Mouse (Mus musculus) heart, postnatal 25 days (tissue): ENCODE data around the gene Aldh18a1. TPM values are rescaled to one million over a fixed set of nuclear protein-coding genes. Genes with fewer than 3 reads are reported as not detected.
"Not testable (repeated sequence)": the region's sequence is repeated elsewhere in the genome, so short reads cannot be mapped to it uniquely, and the experiment has no call there.

Source experiments
- DNase-seq: peaks from one replicate; pipeline ENCODE4 v3.0.0; 2022; ENCODE audit warnings: low spot score
- intact Hi-C: fragments of 180-260 bp; cut with DNase I; formaldehyde crosslinking; loops from one replicate; pipeline ENCODE4 v1.15.1; 2025
- total RNA-seq, 2 experiments: library from RNA; stranded (reverse); gene quantifications; 2 replicates each; pipeline ENCODE4 v1.2.3; 2021

Gene Aldh18a1
- total RNA-seq, 2 experiments from 2014 or later: 7.0 to 7.3 TPM

GRCm38 (mm10) chr19:40588847-40589529 lies 725 bp upstream of the Aldh18a1 start:
- DNase-seq: peak; percentile 76
- intact Hi-C loops: loop anchor here (1.0 kb wide), 1 partner anchor 133 kb away; no protein-coding TSS in a partner anchor

- no peak for DNase-seq
- intact Hi-C loops: no loop called here
These were observed 571 bp downstream of the Aldh18a1 start for GRCm38 (mm10) chr19:40587491-40588292.

GRCm38 (mm10) chr19:40586908-40587307 lies 1.4 kb downstream of the Aldh18a1 start:
- intact Hi-C loops: no loop called here
- no peak for DNase-seq

- intact Hi-C loops: no loop called here
- no peak for DNase-seq
These were observed 6.6 kb downstream of the Aldh18a1 start for GRCm38 (mm10) chr19:40581662-40582061.

GRCm38 (mm10) chr19:40580902-40581301 lies 7.4 kb downstream of the Aldh18a1 start:
- intact Hi-C loops: no loop called here
- DNase-seq: no peak

GRCm38 (mm10) chr19:40575438-40575837 lies 12.8 kb downstream of the Aldh18a1 start:
- intact Hi-C loops: no loop called here
- no peak for DNase-seq

GRCm38 (mm10) chr19:40570726-40571125 lies 17.5 kb downstream of the Aldh18a1 start:
- DNase-seq: no peak
- intact Hi-C loops: no loop called here

- DNase-seq: no peak
- intact Hi-C loops: no loop called here
These were observed 20.6 kb downstream of the Aldh18a1 start for GRCm38 (mm10) chr19:40567616-40568015.

GRCm38 (mm10) chr19:40563880-40564645 lies 24.2 kb downstream of the Aldh18a1 start:
- intact Hi-C loops: no loop called here
- DNase-seq: no peak

- intact Hi-C loops, DNase-seq: not testable (repeated sequence)
These were observed 26.7 kb downstream of the Aldh18a1 start for GRCm38 (mm10) chr19:40561521-40561920.

- no peak for DNase-seq
- intact Hi-C loops: no loop called here
These were observed 32.2 kb downstream of the Aldh18a1 start for GRCm38 (mm10) chr19:40556029-40556428.

- no peak for DNase-seq
- intact Hi-C loops: no loop called here
These were observed 33.1 kb downstream of the Aldh18a1 start for GRCm38 (mm10) chr19:40555136-40555535.

- DNase-seq: no peak
- intact Hi-C loops: no loop called here
These were observed 33.9 kb downstream of the Aldh18a1 start for GRCm38 (mm10) chr19:40554343-40554742.

GRCm38 (mm10) chr19:40553849-40554248 lies 34.4 kb downstream of the Aldh18a1 start:
- intact Hi-C loops: no loop called here
- DNase-seq: no peak

GRCm38 (mm10) chr19:40553014-40553789 lies 35.1 kb downstream of the Aldh18a1 start:
- intact Hi-C loops: no loop called here
- no peak for DNase-seq

- no peak for DNase-seq
- intact Hi-C loops: no loop called here
These were observed 38.6 kb downstream of the Aldh18a1 start for GRCm38 (mm10) chr19:40549516-40550135.

- intact Hi-C loops: no loop called here
- no peak for DNase-seq
These were observed 39.3 kb downstream of the Aldh18a1 start for GRCm38 (mm10) chr19:40548796-40549515.

- DNase-seq: no peak
- intact Hi-C loops: no loop called here
These were observed 39.9 kb downstream of the Aldh18a1 start for GRCm38 (mm10) chr19:40548386-40548785.

- intact Hi-C loops: loop anchor here (1.0 kb wide), 2 partner anchors 153 to 202 kb away; no protein-coding TSS in a partner anchor
- no peak for DNase-seq
These were observed 43.4 kb downstream of the Aldh18a1 start for GRCm38 (mm10) chr19:40544856-40545255.
